Mouse (Mus musculus): Measurements from ENCODE around the gene Bicd2. TPM values are rescaled to one million over a fixed set of nuclear protein-coding genes. Genes with fewer than 3 reads are reported as not detected.

The Bicd2 gene
- polyA plus RNA-seq, 1 experiment = 48.6 TPM

- no peak for DNase-seq (ENCODE audit: extremely low spot score in 1 of 2, low spot score in 1 of 2)
These were observed 16.5 kb upstream of the Bicd2 start for GRCm38 (mm10) chr13:49324871-49325270.

DNA sequence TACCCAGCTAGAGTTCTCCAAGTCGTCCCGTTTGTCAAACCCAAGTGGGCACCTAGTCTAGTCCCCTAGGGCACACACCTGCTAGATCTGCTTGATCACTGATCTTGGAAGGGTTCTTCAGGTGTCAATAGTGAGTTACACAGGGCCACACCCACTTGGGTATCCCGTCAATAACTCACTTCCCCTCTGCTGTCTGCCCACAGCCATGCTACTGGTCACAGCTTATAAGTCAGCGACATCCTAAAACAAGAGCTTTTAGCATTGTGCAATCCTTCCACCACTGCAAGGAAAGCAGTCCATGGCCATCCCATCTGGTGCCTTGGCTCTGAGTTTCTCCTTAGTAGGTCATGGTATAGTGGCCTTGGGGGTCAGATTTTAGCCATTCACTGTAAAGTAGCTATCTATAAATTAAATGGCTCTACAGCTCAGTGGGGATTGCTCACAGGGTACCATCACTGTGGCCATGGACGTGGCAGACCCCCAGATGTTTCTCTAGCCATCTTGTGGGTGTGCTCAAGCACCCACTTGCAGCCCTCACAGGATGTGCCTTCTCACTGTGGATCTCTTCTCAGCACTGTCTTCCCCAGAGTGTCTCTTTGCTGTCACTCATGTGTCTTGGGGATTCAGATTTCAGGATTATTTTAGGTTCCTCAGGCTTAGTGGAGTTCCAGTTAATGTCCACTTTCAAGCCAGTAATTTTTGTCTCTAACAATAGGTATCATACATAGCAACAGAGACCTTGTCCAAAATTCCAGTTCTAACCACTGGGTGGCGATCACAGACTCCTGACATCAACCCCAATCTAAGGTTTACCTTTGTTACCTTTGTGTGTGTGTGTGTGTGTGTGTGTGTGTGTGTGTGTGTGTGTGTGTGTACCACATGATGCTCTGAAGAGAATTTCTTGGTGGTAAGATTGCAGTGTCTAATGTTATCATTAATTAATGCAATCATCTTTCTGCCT lies 14.9 kb upstream of the Bicd2 start:
- peak in 1 of 2 experiments; percentile 78 for DNase-seq (ENCODE audit: extremely low spot score in 1 of 2, low spot score in 1 of 2)

- no peak for DNase-seq (ENCODE audit: extremely low spot score in 1 of 2, low spot score in 1 of 2)
These were observed 13.3 kb upstream of the Bicd2 start for GRCm38 (mm10) chr13:49328101-49328500.

DNA sequence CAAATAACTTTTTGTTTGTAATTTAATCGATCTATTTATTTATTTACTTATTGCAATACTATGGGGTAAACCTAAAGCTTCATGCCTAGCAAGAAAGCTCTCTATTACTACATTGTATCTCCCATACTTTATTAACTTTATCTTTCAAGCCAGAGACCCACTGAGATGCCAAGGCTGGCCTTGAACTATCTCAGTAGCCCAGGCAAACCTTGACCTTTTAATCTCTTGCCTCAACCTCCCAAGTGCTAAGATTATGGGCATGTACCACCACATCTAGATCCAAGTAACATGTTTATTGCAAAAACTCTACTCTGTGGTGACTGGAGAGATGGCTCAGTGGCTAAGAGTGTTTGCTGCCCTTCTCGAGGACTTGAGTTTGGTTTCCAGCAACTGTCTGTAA lies 8.1 kb upstream of the Bicd2 start:
- no peak for DNase-seq (ENCODE audit: extremely low spot score in 1 of 2, low spot score in 1 of 2)

DNA sequence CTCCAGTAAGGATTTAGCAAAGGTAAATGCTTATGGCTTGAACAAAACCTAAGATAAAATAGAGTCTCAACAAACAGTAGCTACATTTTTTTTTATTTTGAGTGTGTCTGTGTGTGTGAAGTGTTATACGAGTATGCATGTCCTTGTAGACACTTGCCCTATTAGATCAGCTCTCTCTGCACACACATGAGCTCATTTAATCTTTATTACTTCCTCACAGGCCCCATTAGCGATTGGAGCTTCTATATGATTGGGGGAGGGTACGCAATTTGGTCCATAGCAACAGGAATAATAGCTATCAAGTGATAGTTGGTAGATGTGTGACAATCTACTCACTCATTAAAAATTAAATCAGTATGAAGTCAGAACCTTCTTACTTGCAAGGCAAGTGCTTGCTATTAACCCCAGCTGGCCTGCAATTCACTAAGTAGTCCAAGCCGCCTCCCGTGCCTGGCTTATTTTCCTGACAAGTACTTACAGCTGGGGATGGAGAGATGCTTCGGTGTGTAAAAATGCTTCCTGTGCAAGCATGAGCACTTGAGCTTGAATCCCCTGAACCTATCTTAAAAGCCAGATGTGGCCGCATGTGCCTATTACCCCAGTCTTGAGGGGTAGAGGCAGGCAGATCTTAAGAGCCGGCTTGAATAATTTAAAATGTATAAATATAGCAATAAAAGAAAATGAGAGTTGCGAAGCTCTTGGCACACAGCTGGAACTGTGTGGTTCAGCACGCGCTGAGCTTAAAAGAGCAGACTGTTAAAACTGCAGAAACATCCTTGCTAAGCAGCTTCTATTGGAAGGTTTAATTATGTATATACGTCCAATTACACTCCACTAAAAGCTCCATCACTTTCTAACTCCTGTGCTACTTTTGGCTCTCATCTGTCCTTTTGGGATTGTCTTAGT lies 6.1 kb upstream of the Bicd2 start:
- DNase-seq (ENCODE audit: extremely low spot score in 1 of 2, low spot score in 1 of 2) = no peak

- peak in 1 of 2 experiments; percentile 67 for DNase-seq (ENCODE audit: extremely low spot score in 1 of 2, low spot score in 1 of 2)
These were observed 2.4 kb upstream of the Bicd2 start for GRCm38 (mm10) chr13:49338893-49339546.

GRCm38 (mm10) chr13:49341831-49342722 lies 692 bp downstream of the Bicd2 start:
- no peak for DNase-seq (ENCODE audit: extremely low spot score in 1 of 2, low spot score in 1 of 2)

DNA sequence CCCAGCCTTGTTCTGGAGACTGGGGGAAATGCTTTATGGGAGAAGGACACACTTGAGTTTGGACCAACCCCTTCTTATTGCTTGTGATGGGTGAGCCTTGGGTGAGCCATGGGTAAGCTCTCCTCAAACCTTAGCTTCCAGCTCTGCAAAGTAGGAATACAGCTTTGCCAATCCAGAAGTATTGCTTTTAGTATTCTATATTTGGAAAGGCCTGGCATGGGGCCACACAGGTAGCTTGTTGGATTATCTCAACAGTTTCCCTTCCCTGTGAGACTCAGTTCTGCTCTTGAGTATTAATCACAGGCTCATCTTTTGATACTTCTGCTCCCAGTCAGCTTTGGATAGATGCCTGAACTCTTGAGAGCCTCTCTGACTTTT lies 1.3 kb downstream of the Bicd2 start:
- DNase-seq (ENCODE audit: extremely low spot score in 1 of 2, low spot score in 1 of 2) = no peak

DNA sequence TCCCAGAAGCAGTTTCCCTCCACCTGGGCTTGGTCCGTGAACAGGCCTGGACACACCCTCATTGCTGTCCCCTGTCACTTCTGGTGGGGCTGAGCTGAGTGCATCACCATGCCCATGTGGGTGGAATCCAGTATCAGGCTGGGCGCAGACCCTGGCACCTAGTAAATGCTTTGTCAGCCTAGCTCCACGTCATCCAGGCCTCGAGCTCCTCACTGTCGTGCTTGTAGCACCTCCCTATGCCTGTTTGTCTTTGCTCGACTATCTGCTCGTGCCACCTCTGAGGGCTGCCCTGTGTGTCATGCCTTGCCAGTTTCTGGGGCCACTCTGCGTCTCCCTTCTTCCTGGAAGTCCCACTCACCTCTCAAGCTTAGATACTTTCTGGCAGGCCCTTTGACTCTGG lies 3.2 kb downstream of the Bicd2 start:
- no peak for DNase-seq (ENCODE audit: extremely low spot score in 1 of 2, low spot score in 1 of 2)

DNA sequence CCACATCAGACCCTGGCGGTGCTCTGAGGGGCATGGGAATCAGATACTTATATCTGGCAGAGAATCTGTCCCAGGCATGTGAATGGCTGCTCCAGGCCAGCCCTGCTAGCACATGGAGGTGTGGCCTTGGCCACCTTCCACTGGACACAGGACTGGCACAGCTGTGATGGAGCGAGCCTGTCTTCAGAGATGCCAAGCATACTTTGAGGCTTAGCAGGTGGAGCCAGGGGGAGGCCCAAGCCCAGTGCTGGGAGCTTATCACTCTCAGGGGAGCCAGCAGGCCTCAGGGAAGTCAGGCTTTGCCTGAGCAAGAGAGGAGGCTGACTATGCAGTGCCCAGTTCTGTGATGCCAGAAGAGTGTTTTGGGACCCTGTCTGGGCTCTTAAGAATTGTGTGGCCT lies 4.1 kb downstream of the Bicd2 start:
- no peak for DNase-seq (ENCODE audit: extremely low spot score in 1 of 2, low spot score in 1 of 2)

- no peak for DNase-seq (ENCODE audit: extremely low spot score in 1 of 2, low spot score in 1 of 2)
These were observed 7.1 kb downstream of the Bicd2 start for GRCm38 (mm10) chr13:49348522-49348921.

DNA sequence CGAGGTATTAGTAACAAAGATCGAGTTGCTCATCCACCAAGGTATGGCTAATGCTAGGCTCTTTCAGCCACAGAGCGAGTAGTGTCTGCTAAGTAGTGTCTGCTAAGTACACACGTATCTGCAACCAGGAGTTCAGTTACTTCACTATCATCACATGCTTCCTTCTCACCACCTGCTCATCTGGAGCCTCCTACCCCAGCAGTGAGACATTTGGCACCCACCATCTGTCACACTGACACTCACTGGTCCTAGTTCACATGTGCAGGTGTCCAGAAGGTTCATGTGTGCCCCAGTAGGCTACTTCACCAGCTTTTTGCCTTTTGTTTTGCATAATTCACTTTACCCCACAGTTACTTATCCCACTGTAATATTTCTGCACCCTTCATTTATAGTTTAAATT lies 8.0 kb downstream of the Bicd2 start:
- DNase-seq (ENCODE audit: extremely low spot score in 1 of 2, low spot score in 1 of 2) = no peak

DNA sequence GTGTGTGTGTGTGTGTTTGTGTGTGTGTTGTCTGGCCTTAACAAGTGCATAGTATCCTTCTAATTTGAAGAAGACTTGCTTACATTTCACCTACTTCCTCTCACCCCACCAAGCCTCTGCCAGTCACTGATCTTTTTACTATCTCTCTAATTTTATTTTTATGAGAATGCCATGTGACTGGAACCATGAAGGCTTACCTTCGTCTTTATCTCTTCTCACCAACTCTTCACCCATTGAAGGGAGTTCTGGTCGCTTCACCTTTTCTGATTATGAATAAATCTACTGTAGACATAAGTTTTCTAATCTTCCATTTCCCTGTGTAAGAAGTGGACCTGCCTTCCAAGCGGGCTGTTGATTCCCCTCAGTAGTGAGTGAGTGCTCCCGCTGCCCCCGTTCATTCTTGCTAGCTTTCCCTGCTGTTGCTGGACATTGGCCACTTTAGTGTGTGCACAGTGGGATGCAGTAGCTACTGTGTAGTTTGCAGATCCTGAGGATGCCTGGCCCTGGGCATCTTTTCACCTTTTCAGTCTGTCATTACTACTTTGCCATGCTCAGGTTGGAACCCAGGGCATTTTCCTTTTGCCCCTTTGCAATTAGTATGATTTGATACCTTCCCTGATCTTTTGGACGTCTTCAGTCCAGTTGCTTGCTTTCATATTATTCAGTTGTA lies 8.6 kb downstream of the Bicd2 start:
- DNase-seq (ENCODE audit: extremely low spot score in 1 of 2, low spot score in 1 of 2) = no peak

- no peak for DNase-seq (ENCODE audit: extremely low spot score in 1 of 2, low spot score in 1 of 2)
These were observed 11.3 kb downstream of the Bicd2 start for GRCm38 (mm10) chr13:49352581-49353159.

GRCm38 (mm10) chr13:49353422-49353821 lies 12.0 kb downstream of the Bicd2 start:
- no peak for DNase-seq (ENCODE audit: extremely low spot score in 1 of 2, low spot score in 1 of 2)

DNA sequence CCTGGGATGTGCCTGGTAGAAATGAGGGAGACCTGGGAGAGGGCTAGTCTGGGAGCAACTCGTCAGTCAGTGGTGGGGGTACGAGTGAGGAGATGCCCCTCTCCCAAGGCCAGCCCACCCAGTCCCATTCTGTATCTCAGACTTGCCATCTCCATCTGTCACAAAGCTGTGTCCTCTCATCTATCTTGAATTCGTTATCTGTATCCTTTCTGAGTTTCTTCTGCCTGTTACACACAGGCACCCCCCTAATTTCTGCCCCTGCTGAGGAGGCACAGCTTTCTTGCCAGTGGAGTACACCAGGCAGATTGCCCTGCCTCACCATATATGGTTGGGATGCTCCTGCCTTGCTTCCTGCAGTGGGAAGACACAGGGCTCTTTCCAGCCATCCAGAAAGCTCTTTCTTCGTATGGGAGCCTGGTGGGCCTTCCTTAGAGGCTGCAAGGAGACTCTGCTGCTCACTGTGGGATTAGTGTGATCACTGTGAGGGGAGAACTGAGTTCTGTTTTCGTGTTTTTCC lies 12.7 kb downstream of the Bicd2 start:
- peak in 1 of 2 experiments; percentile 67 for DNase-seq (ENCODE audit: extremely low spot score in 1 of 2, low spot score in 1 of 2)

DNA sequence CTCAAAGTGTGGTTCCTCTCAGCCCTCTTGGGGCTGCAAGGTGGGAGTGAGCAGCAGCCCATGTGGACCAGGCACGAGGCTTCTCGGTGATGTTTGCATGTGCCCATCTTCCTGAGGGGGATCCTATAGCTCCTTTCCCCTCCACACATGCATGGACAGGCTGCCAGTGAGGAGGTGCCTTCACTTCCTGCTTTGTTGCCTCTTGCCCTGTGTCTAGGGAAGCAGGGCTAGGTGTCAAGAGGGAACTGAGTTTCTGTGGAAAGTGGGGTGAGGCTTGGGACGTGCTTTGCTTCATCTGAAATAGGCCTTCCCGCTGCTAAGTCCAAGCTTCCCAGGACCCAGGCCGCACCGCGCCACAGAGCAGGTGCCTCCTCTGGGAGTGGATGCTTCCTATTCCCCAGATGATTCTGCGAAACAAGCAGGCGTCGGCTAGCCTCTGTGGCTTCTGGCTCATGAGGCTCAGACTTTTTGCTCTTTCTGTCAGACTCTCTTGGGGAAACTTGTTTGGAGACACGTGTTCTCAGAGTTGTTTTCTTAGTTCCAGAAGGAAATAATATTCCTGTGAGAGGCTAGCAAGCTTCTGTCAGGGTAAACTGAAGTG lies 14.2 kb downstream of the Bicd2 start:
- DNase-seq (ENCODE audit: extremely low spot score in 1 of 2, low spot score in 1 of 2) = no peak

- DNase-seq (ENCODE audit: extremely low spot score in 1 of 2, low spot score in 1 of 2) = no peak
These were observed 14.7 kb downstream of the Bicd2 start for GRCm38 (mm10) chr13:49356090-49356489.
